Mouse (Mus musculus) layer of hippocampus, adult 9-11 months (tissue): ENCODE data around the gene Slc12a8.

ENCODE experiments used
- DNase-seq: peaks from one replicate; pipeline ENCODE4 v3.0.0; 2022

The Slc12a8 gene

GRCm38 (mm10) chr16:33545530-33545929, 28.4 kb downstream of the Slc12a8 start:
- no peak for DNase-seq

GRCm38 (mm10) chr16:33553689-33554342, 36.7 kb downstream of the Slc12a8 start:
- no peak for DNase-seq

- DNase-seq, result no peak
Measured at GRCm38 (mm10) chr16:33558121-33558520, 41.0 kb downstream of the Slc12a8 start.

DNA sequence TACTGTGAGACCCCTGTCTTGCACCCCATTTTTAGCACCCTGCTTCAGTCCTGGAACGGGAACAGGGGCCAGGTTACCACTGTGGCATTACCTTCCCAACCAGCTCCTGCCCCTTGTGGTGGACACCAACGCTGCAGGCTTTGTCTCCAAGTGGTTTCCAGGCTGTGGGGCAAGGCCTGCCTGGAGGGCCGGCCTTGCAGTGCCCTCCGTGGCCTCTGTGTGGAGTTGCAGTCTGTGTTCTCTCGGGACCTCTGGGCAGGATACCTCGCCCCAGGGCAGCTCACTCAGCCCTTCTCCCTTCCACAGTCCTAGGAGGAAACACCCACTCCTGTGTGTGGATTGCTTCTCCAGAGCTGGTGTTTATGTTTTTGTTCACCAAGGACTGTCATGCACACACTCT, 43.2 kb downstream of the Slc12a8 start:
- peak; percentile 72 for DNase-seq

GRCm38 (mm10) chr16:33561308-33562009, 44.3 kb downstream of the Slc12a8 start:
- DNase-seq, result no peak

GRCm38 (mm10) chr16:33562874-33563537, 45.9 kb downstream of the Slc12a8 start:
- DNase-seq, result no peak

DNA sequence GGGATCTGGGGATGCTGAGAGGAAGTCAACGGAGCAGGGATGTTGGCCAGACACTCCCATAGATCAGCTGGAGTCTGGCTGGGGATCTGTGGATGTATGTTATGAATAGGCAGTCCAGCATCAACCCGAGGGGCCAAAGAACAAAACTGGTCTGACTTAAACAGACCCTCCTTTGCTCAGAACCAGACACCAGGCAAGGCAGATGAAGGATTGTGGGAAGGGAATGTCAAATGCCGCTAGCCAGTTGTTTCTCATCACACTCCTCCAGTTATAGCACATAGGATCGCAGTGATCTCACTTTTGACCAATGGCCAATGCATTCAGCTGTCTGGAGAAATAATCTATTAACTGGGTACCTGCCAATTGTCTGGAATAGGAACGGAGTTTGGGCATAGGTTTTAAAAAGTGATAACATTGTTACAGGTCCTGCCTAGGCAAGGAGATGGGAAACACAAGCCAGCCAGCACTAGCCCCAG, 46.4 kb downstream of the Slc12a8 start:
- DNase-seq, result no peak

- DNase-seq, result no peak
Measured at GRCm38 (mm10) chr16:33566467-33566866, 49.3 kb downstream of the Slc12a8 start.

GRCm38 (mm10) chr16:33567736-33568135, 50.6 kb downstream of the Slc12a8 start:
- no peak for DNase-seq

DNA sequence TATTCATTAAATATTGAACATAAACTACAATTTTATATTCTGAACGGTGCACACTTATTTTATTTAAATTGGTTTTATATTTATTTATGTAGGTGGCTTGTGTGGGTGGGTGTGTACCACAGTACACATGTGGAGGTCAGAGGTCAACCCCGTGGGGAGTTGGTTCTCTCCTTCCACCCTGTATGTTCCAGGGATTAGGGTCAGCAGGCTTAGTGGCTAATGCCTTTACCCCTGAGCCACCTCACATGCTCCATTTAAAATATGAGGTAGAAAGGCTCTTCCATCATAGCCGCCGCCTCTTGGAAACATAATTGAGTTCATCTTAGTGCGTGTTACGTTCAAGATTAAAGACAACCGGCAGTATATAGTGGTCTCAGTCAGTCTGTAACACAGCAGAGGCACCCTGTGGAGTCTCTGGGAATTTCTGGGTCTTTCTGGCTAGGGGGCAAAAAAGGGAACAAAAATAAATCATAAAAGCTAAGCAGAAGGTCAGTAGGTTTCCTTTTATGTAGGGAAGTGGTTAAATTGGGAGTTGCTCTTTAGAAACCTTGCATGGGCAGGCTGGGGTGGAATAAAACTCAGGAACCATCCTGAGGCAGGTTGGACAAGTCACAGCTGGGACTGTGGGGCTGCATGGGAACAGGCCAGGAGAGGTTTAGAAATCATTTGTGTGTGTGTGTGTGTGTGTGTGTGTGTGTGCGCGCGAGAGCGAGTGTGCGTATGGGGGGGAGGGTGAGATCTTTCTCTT, 51.3 kb downstream of the Slc12a8 start:
- no peak for DNase-seq

- DNase-seq, result no peak
Measured at GRCm38 (mm10) chr16:33572646-33573045, 55.5 kb downstream of the Slc12a8 start.

- DNase-seq, result no peak
Measured at GRCm38 (mm10) chr16:33573703-33574102, 56.6 kb downstream of the Slc12a8 start.

GRCm38 (mm10) chr16:33575728-33576127, 58.6 kb downstream of the Slc12a8 start:
- DNase-seq, result no peak

- DNase-seq, result no peak
Measured at GRCm38 (mm10) chr16:33576271-33577189, 59.4 kb downstream of the Slc12a8 start.

DNA sequence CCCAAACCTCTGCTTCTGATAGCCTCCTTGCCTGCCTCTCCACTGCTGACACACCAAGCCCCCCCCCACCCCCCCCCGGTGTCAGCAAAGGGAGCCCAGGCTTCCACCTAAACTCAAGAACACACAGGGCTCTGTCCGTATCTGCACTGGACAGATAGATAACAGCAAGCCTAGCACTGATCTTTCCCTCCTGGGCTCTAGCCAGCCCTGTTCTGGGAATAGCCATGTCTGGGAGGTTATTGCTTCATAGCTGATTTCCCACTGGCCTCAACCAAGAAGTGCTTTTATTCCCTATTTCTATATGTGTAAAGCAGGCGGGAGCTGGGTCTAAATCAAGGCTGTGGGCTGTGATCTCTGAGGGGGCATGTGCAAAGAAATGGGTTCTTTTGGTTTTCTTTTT, 61.3 kb downstream of the Slc12a8 start:
- no peak for DNase-seq

- no peak for DNase-seq
Measured at GRCm38 (mm10) chr16:33580331-33580730, 63.2 kb downstream of the Slc12a8 start.

DNA sequence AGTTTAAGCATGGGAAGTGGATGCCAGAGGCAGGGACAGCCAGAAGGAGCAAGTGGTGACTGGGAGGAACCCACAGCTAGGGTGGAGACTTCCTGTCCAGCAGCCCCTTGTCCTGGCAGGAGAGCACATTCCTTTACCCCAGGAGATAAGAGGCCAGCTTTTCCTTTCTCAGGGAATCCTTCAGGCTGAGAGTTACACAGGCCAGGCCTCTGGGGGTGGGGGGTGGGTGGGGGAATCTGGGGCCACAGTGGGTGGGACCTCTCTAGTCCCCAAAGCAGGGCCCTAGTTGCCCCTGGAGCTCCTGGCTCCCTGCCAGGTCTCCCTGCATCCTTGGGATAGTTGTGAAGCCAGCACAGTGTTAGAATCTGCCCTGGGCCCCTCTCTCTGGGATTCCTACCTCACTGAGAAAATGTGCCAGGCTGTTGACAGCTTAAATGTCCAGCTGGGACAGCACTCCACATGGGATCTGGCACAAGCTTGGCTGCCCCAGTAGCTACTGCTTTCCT, 63.7 kb downstream of the Slc12a8 start:
- DNase-seq, result no peak

GRCm38 (mm10) chr16:33581661-33582099, 64.6 kb downstream of the Slc12a8 start:
- no peak for DNase-seq

- DNase-seq, result no peak
Measured at GRCm38 (mm10) chr16:33582495-33582894, 65.4 kb downstream of the Slc12a8 start.

GRCm38 (mm10) chr16:33583333-33583732, 66.2 kb downstream of the Slc12a8 start:
- DNase-seq, result no peak

DNA sequence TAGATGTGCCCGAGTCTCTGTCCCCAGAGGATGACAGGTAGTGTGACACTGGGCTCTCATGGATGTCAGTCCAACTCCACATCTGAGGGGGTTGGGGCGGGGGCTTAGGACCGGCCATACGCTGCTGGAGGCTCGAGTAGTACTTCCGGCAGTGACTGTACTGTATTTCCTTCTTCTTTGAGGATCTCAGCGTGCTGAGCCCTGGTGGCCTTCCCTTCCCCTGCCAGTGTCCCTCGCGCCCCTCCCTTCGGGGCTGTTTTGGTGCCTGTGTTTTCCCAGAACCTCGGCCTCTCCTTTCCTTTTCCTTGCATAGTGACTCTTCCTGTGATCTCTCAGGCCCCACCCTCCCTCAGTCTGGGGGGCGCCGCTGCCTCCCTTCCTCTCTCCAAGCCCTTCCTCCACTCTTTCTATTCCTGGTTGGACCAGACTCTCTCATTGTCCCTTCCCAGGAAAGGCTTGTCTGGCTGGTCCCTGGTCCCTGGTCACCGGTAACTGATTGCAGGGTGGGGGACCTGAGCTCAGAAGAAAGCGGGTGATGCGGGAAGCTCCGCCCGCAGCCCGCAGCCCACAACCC, 66.8 kb downstream of the Slc12a8 start:
- no peak for DNase-seq
